Mouse (Mus musculus): ENCODE measurements around the gene Dpysl5.

Gene Dpysl5

DNA sequence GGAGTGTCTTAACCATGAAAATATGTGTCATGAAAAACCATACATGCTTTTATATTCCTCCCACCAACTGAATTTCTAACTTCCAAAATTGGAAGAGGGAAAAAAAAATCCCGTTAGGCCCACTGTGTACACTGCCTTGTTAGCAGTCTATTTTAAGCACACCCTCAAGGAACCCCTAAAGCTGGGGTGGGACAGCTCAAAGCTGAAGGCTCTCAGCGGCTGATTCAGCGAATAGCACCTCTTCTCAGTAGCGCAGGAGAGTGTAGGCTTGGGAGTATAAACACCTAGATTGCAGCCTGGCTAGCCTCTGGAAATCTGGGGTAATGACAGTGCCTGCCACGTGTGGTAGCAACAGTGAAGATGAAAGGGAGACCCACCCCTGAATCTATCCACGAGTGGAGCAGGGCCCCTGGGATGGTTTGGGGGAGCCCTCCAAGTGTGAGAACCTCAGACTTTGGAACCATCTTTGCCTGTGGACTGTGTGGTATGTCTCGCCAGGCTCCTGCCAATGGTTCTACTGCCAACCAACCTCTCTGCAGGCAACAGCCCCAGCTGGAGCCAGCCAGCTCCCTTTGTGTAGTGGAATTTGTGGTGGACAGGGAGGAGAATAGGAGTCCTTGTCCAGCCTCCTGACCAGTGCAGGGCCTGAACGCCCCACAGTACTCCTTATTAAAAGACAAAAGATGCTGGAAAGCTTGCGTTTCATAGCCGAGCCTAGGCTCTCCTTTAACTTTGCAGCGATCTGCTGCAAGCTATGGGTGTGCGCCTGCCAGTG is 54.4 kb downstream of the Dpysl5 start:
- no peak for DNase-seq (ENCODE audit: low spot score)

DNA sequence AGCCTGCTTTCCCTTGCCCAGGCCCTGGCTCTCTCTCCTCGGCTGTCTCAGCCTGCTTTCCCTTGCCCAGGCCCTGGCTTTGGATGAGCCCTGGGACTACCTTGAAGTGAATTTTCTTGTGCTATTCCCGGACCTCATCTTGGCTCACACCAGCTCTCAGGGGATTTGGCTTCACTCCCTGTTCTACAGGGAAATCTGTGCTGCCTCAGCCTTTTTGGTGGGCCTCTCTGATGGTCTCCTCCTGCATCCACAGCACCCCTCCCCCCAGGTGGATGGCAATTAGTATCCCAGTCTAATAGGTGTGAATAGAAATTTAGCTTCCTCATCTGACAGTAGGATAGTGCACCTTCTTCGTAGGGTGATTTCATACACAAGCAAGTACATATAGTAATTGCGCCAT is 56.7 kb downstream of the Dpysl5 start:
- DNase-seq (ENCODE audit: low spot score): no peak

DNA sequence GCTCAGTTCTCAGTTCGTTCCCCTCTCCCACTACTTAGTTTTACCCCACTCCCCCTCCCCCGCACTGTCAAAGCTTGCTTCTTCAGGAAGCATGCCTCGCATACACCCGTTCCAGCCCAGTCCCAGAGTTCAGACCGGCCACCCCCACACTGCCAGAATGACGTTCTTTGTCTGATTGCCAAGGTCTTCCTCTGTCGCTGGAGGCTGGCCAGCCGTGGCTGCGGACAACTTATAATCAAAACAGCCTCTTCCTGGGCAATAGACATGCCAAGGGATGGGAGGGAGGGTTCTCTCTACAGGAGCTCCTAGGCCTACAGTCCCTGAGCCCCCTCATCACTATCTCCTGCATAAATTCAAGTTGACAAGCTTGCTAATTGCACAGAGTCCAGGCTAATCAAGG is 57.2 kb downstream of the Dpysl5 start:
- no peak for DNase-seq (ENCODE audit: low spot score)

DNA sequence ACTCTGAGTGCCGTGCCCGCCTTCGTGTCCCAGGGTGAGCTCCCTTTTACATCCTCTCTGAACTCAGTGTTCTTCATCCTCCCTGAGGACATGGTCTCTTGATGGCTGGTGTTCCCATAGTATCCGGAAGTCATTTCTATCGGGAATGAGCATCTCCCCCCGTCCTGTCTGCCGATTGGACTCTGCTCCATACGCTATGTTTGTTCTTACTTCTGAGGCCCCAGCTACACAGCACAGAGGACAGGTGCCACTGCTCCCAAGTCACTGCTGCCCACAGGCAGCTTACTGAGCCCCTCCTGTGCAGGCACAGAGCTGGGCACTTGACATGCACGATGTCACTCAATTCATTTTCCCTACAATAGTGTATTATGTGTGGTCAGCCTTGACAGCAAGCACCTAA is 57.7 kb downstream of the Dpysl5 start:
- no peak for DNase-seq (ENCODE audit: low spot score)

DNA sequence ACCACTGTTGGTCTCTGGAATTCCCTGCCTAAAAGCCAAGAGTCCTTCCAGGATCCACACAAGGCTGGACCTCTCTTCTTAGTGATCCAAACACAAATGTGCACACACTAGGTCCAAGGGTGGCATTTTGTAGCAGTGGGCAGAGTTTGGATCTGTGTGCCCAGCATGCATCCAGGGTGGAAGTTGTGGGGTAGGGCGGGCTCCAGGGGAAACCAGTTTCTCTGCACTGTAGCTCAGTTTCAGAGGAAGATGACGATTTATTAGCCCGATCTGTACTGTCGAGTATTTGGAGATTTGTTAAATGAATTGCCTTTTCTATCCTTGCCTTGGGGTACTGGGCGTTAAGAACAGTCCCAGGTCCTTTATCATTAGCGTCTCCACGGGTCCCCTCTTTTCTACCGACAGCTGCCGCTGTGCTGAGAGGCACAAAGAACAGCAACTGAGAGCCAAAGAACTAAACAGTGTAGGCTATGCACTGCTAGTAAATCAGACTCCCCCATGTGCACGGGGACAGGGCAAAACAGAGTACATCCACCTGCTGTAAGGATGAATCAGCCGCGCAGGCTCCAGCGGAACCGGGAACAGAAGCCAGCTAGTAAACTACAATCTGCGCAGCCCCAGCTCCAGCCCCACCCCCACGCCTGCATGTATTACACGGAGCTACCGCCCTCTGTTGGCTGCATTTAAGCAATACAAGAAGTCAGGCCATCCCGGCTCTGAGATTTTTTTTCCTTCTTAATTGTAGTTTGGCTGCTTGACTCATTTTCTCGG is 63.4 kb downstream of the Dpysl5 start:
- peak; percentile 94 for DNase-seq (ENCODE audit: low spot score)

DNA sequence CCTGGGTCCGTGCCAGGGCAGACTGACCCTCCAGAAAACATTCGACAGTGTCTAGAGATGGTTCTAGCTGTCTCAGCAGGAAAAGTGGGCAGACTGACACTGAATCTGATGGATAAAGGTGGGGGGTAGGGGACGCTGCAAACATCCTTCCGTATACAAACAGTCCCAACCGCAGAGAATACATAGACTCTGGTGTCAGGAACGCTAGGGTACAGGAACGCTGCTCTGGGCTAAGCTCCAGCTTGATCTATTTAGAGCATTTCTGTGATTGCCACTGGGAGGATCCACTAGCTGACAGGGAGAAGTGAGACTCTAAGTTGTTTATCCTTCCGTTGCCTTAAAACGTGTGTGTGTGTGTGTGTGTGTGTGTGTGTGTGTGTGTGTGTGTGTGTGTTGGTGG is 69.3 kb downstream of the Dpysl5 start:
- DNase-seq (ENCODE audit: low spot score): peak; percentile 56

DNA sequence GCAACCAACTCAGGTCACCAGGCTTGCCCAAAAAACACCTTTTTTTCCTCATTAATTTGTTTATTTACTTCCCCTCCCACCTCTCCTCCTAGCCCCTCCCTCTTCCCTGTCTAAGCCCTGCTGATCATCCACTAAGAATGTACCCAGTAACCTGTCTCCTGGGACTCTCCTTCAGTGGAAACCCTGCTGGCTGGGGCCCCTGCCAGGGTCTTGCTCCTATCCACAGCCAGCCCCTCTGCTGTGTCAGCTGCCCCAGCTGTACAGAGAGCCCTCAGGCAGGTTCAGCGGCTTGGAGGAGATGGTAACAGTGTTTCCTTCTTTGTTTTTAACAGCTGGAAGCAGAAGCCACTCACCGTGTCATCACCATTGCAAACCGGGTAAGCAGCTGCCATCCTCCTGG is 69.8 kb downstream of the Dpysl5 start:
- no peak for DNase-seq (ENCODE audit: low spot score)

DNA sequence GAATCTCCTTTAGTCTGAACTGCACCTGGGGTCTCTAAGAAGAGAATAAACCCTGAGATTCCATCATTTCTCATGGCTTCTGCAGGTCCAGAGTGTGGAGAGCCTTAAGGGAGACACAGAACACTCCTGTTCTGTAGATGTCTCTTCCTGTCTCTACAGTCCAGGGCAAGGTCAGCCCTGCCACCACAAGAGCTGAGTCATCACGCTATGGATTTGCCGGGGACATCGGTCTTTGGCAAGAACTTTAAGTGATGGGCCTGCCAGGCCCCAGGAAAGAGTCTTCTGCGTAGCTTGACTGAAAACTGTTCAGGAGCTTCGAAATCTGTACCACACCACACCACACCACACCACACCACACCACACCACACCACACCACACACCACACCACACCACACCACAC is 76.0 kb downstream of the Dpysl5 start:
- no peak for DNase-seq (ENCODE audit: low spot score)

DNA sequence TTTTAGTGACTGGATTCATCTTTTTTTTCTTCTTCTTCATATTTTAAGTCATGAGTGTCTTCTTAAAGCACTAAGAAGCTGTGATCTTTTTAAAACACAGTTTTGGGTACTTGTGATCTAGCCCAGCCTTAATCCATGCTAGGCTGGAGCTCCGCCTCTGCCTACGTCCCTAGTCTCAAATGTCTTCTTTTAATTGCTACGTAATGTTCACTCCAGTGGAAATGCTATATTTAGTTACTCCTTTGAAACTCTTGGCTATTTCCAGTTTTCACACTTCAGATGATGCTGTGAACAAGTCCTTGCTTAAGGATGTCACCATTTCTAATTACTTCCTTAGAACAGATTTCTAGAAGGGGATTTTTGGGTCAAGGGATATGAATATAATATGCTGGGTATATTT is 78.7 kb downstream of the Dpysl5 start:
- DNase-seq (ENCODE audit: low spot score): no peak

DNA sequence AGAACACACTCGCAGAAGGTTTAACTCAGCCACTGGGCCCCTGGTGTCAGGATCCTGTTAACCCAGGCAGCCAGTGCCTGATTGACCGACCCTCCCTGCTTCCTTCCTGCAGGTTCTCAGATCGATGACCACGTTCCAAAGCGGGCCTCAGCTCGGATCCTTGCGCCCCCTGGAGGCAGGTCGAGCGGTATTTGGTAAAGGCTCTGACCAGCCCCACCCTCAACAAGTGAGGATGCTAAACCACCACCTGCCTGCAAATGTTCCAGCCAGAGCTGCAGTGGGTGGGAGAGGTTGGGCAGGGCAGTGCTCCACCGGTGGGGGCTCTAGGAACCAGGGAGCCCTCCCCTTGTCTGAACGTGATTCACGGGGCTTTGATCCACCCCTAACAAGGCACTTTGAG is 84.8 kb downstream of the Dpysl5 start:
- peak; percentile 84 for DNase-seq (ENCODE audit: low spot score)

DNA sequence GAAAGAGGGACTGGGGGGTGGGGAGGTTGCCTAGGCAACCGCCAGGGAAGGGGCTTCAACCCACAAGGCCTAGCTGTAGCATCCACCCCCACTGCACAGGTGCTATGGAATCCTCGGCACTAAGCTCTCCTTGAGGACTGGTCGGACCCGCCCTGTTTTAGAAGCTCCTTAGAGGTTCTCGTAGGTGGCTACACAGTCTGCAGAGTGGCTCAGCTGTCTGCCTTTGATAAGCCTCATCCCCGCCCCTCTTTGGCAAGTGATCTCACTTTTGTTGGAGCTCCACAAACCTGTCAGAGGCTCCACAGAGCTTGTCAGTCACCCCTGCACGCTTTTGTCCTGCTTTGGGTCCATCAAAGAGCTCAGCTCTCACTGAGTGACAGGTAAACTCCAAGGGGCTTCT is 86.1 kb downstream of the Dpysl5 start:
- no peak for DNase-seq (ENCODE audit: low spot score)

DNA sequence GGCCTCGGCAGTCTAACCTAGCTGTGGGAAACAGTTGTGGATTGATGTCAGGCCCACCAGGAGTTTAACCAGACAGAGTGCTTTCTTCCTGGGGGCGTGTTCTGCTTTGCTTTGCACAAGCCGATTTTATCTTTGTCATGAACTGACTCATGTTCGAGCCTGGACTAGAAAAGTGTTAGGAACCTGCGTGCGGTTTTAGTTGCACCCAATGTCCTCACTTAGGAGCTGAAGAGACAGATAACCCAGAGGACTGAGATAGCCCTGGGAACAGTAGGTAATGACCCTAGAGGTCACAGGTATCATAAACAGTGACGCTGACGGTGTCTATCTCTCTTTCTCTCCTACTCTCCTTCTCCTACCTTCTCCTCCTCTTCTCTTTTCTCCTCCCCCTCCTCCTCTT is 86.6 kb downstream of the Dpysl5 start:
- no peak for DNase-seq (ENCODE audit: low spot score)

DNA sequence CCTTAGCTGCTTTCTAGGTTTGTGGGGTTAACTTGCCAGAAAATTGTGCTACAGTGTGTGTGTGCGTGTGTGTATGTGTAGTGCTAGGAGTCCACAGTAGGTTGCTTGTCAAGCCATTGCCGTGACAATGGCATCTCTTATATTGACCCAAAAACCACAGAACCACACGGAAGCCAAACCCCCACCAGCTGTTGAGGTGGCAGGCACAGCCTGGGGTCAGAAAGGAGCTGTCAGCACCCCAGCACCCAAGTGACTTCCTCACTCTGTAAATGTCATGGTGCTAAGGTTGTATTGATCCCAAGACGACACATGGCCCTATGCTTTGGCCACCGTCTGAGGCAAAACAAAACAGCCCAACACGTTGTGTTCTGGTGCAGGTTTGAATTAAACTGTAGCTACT is 87.6 kb downstream of the Dpysl5 start:
- DNase-seq (ENCODE audit: low spot score): no peak

DNA sequence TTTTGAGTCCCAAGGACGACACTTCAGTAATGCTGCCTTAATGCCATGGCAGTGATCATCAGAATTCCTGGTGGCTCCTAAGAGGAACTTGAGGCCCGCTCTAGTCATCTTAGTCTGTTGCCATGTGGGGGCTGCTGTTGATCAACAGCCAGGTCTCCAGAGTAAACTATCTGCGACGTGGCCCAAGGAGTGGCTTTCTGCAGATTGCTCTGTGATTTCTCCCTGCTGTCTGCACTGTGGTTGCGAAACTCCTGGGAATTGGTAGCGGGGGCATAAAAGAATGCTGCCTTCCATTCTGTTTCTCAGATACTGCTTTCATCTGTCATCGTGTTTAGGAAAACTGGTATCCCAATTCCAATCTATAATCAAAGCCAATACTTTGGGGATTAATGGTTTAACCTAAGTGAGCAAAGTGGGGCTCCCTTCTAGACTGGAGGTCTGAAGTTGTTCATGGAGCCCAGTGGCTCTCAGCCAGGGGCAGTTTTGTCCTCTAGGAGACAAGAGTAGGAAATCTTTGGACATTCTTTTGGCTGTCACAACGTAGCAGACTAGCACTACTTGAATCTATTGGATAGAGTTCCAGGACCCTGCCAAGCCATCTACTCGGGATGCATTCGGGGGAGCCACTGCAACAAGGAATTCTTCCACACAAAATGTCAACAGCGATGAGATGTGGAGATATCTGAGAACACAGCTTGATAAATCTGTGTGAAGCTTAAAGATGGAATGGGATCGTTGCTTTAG is 91.5 kb downstream of the Dpysl5 start:
- DNase-seq (ENCODE audit: low spot score): no peak

DNA sequence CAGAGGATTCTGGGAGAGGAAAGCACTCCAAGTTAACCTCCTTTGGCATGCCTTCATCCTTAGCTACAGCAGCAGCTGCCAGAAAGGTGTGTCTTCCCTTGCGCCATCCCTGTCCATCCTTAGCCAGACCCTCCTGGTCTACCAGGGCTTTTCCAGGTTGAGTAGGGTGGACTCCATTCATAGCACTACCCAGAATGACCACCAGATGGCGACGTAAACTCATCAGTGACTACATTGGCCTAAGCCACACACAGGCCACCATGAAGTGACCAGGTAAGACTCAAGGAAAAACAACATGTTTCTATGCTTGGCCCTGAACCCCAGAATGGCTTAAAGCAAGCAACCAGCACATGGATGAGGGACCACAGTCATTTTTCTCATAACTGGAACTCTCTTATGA is 94.7 kb downstream of the Dpysl5 start:
- peak; percentile 91 for DNase-seq (ENCODE audit: low spot score)

DNA sequence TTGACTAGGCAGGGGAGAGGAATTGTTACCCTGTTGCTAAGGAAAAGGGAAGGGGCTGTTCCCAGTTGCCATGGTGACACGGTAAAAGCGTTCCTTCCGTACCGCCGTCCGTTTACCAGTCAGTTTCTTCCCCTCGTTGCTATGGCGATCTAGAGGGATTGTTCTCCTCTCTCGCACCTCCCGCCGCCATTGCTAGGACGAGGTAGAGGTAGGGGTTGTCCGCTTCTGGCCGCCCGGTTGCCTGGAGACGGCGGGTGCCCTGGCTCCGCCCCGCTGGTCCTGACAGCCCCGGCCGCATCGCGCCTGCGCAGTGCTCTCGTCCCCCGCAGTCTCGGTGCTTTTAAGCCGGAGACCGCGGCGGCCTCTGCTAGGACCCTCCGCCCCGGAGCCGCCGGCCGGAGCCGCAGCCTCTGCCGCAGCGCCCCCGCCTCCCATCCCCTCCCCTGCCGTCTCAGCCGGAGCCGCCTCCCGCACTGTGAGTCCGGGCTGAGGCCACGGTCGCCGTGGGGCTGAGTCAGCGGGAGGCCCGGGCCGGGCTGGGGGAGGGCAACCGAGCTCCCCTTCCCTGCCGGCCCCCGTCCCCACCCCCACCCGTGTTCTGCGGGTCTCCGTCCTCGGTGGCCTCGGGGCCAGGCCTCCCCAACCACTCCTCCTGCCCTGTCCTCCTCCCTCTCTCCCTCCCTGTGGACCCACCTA is 103.2 kb downstream of the Dpysl5 start, which contains the start of gene Mapre3:
TSS of gene Mapre3 (plus strand) at position 218 of the 696 bp plus-strand sequence.
- peak; percentile 92 for DNase-seq (ENCODE audit: low spot score)

DNA sequence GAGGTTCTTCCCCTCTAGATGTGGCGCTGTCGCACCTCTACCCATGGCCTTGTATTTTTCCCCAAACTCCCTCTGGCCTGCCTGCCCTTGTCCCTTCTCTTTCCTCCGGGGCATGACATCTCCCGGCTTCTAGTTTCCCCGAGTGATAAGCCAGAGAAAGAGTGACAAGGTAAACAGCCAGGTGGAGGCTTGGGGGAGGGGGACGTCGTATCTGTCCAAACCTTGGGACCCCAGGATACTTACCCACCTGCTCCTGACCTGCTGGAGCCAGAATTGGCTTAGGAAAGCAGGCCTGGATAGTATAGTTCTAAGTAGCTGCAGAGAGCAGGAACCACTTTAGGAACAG is 103.7 kb downstream of the Dpysl5 start:
- DNase-seq (ENCODE audit: low spot score): no peak

DNA sequence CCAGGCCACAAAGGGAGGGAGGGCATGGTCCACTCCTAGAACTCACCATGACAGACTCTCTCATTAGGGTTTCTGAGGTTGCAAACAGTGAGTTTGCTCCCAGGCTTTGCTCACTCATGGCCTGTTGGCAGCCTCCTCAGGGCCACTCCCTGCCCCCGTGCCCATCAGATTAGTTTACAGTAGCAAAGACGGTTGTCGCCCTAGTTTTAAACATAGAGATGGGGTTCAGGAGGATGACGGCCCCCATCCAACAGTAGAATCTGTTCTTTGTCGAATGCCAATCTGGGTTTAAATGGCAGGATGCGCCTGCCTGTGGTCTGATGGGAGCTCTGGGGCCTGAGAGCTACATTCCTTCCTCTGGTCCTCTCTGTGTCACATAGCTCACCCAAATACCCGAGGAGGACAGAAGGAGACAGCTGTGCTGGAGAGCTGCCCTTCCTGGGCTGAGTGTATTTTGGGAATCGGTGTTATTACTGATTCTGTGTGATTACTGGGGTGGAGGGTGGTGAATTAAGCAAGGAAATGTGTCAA is 105.0 kb downstream of the Dpysl5 start:
- no peak for DNase-seq (ENCODE audit: low spot score)

DNA sequence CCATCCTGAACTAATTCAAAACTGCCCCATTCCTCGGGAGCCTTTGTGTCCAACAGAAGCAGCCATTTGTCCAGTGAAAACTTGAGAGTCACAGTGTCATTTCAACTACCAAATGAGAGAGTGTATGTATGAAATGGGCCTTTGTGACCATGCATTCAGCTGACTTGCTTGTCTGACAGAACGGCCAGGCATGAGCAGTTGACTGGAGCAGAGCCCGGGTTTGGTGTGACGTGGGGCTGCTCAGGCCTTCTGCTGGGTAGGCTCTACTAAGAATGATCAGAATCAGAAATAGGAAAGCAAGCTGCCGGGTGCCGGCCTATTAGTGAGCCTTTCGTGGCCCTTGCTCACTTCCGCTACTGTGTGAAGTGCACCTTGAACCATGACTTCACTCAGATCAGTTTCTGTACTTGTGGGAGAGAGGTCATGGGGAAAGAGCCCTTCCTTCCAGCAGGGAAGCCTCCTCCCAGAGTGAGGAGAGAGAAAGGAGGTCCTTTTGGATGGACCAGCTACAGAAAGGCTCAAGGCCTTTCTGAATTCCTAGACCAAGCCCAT is 107.5 kb downstream of the Dpysl5 start:
- DNase-seq (ENCODE audit: low spot score): peak; percentile 62

DNA sequence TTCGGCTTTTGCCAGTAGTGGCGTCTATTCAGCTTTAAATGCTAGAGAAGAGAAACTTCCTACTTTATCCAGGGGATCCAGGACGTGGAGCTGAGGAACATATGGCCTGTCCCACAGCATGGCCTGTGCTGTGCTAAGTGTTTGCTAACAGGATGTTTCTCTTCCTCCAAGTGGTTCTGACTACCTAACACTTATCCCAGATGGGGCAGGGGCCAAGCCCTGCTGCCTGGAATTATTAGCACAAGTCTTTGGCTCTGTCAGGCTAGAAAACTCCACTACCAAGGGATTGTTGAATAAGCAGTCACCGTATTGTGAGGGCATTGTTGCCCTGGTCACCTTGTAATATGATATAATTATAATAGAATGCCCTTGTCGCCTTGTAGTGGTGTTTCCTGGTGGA is 111.3 kb downstream of the Dpysl5 start:
- no peak for DNase-seq (ENCODE audit: low spot score)

DNA sequence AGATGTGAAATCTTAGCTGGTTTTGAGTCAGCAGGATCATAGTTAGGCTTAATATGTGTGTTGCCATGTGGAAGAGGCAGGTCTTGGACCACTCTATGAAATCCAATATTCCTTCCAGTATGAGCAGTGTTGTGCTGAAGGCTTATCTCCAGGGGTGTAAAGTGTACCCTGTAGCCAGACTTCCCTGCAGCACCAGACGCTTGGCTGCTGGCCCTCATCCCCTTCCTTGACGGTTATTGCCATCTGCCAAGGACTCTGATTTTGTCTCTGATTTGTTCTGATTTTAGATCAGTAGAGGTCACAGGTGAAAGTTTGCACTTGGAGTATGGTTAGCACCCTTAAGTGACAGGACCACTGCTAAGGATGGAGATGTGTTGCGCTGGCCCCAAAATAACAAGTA is 111.7 kb downstream of the Dpysl5 start:
- DNase-seq (ENCODE audit: low spot score): no peak

All from layer of hippocampus, adult 11-12 months (tissue).